Mouse (Mus musculus) ZHBTc4 (cell line): Measurements from ENCODE around the gene Cpt1b.

Experiments
- DNase-seq: peaks from one replicate; pipeline ENCODE4 v3.0.0-alpha.2; 2011; ENCODE audit warnings: low read depth, low spot score

Cpt1b gene

GRCm38 (mm10) chr15:89379429-89379828 lies 46.2 kb downstream of the Cpt1b start:
- DNase-seq = no peak

GRCm38 (mm10) chr15:89378831-89379401 lies 46.7 kb downstream of the Cpt1b start, which contains the start of gene Odf3b:
Gene Odf3b (minus strand): TSS chr15:89379282.
- no peak for DNase-seq

GRCm38 (mm10) chr15:89377938-89378828 lies 47.5 kb downstream of the Cpt1b start:
- no peak for DNase-seq

- DNase-seq = no peak
Measured at GRCm38 (mm10) chr15:89377362-89377761, 48.3 kb downstream of the Cpt1b start.

GRCm38 (mm10) chr15:89376957-89377356 lies 48.7 kb downstream of the Cpt1b start, which contains the start of gene Tymp:
Gene Tymp (minus strand): TSS chr15:89377039.
- no peak for DNase-seq

- DNase-seq = no peak
Measured at GRCm38 (mm10) chr15:89376040-89376439, 49.6 kb downstream of the Cpt1b start.

- no peak for DNase-seq
Measured at GRCm38 (mm10) chr15:89374801-89375534, 50.7 kb downstream of the Cpt1b start.

GRCm38 (mm10) chr15:89374340-89374739 lies 51.3 kb downstream of the Cpt1b start:
- DNase-seq = no peak

- DNase-seq = peak; percentile 96
Measured at GRCm38 (mm10) chr15:89373762-89374248, 51.9 kb downstream of the Cpt1b start, which contains the start of gene Sco2. Gene Sco2 (minus strand): TSS chr15:89373846.

- peak; percentile 95 for DNase-seq
Measured at GRCm38 (mm10) chr15:89373027-89373761, 52.5 kb downstream of the Cpt1b start.

GRCm38 (mm10) chr15:89372536-89372935 lies 53.1 kb downstream of the Cpt1b start:
- no peak for DNase-seq

- no peak for DNase-seq
Measured at GRCm38 (mm10) chr15:89372068-89372467, 53.6 kb downstream of the Cpt1b start.
